Mouse (Mus musculus) olfactory bulb, adult 2 months (tissue): ENCODE measurements around the gene Nsrp1.

Experiments
- CTCF ChIP-seq: fragments of 200-500 bp; IDR thresholded peaks from 2 replicates; pipeline ENCODE4 v1.5.1; 2012; ENCODE audit warnings: low read depth, mild to moderate bottlenecking, low read length, moderate library complexity; ENCODE audit not compliant: insufficient read depth
- POLR2A ChIP-seq: fragments of 200-500 bp; IDR thresholded peaks from 2 replicates; pipeline ENCODE4 v1.6.1; 2012; ENCODE audit warnings: mild to moderate bottlenecking, low read depth, low read length, moderate library complexity; ENCODE audit not compliant: insufficient read depth

DNA sequence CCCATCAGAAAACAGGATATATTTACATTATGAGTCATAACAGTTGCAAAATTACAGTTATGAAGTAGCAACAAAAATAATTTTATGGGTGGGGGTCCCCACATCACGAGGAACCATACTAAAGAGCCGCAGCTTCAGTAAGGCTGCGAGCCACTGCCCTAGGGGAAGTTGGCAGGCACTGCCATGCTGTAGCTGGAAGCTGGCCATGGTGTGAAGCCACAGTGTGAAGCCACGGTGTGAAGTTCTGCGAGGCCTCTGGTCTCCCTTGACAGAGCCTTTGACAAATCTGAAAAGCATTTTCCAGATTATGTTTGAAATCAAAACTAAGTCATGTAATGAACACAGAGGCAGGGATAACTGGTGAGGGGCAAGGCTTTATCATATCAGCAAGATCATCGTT, 32.9 kb upstream of the Nsrp1 start:
- TF ChIP-seq CTCF = no peak
- no peak for TF ChIP-seq POLR2A
